Mouse (Mus musculus) spleen, adult 2 months (tissue): Measurements from ENCODE around the gene Shbg.

ENCODE experiments used
- CTCF ChIP-seq: fragments of 200-500 bp; IDR thresholded peaks from 2 replicates; pipeline ENCODE4 v1.5.1; 2011; ENCODE audit warnings: mild to moderate bottlenecking, inconsistent platforms; ENCODE audit not compliant: insufficient read depth, insufficient read length, insufficient replicate concordance; ENCODE audit errors: extremely low read depth
- POLR2A ChIP-seq: fragments of 200-500 bp; IDR thresholded peaks from 2 replicates; pipeline ENCODE4 v1.6.1; 2011; ENCODE audit warnings: low read depth, low read length, inconsistent platforms

DNA sequence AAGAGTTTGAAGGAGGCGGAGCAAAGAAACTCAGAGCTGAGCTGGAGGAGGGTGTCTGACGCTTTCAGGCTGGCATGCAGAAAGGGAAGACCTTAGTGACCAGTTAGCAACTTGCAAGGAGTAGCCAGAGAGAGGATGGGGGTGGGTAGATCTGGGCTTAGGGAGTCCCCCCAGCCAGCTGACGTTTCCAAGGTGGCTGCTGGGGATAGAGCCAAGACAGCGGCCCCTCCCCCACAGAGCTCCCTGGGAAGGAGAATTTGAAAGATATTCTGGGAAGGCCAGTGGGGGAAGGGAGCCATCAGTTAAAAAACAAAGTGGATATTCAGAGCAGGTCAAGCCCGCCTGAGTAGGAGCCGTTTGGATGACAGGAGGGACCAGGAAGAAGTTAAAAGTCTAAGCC lies 17.6 kb downstream of the Shbg start:
- TF ChIP-seq CTCF (no peak), POLR2A (no peak)
